In genomic region chr7:92668791-92669506, GRCm38 (mm10) we compare ENCODE assay signal across 7 mouse cellular contexts. TPM values are rescaled to one million over a fixed set of nuclear protein-coding genes. Genes with fewer than 3 reads are reported as not detected.
DNase-seq lines count a peak whose midpoint lies in the region; ATAC-seq and TF ChIP-seq lines count a peak whose summit lies in the region.

No protein-coding gene starts in this region.

- peak; percentile 58 to 70 for DNase-seq in adrenal gland, postnatal 36 days
- peak; percentile 73 for DNase-seq in heart, adult 2 months
- peak; percentile 38 to 50 for DNase-seq in kidney, adult 8-10 months
- peak; percentile 28 to 54 for DNase-seq in spleen, adult 2 months (ENCODE audit: low read depth in 1 of 2, low spot score in 2 of 2)

- TF ChIP-seq CTCF in heart, adult 2 months (IDR thresholded peaks at IDR 0.05) = no peak
- TF ChIP-seq CTCF in spleen, adult 2 months (IDR thresholded peaks at IDR 0.05; ENCODE audit: extremely low read depth, insufficient read depth, insufficient read length, insufficient replicate concordance) = no peak

- H3K79me2 ChIP-seq in heart, adult 2 months (replicated peaks; ENCODE audit: control insufficient read depth, insufficient read depth, low read length) = peaks cover 1% of the 10 kb centered on the region

- TF ChIP-seq EP300 in heart, adult 2 months (IDR thresholded peaks at IDR 0.05; ENCODE audit: insufficient read depth, low read depth, low read length) = no peak

- peaks cover 13% of the 10 kb centered on the region for H3K4me1 ChIP-seq in embryonic facial prominence, embryonic 12.5 days
- H3K4me1 ChIP-seq in heart, adult 2 months (ENCODE audit: control insufficient read depth, insufficient read depth, low read length) = peaks cover 4% of the 10 kb centered on the region
- peaks cover 21% of the 10 kb centered on the region for H3K4me1 ChIP-seq in limb, embryonic 13.5 days
- H3K4me1 ChIP-seq in midbrain, embryonic 15.5 days = peaks cover 26% of the 10 kb centered on the region
- H3K4me1 ChIP-seq in spleen, adult 2 months (ENCODE audit: control insufficient read depth, insufficient read depth, insufficient read length) = peaks cover 4% of the 10 kb centered on the region; the same call in 1 of the 2 replicates

- H3K27me3 ChIP-seq in embryonic facial prominence, embryonic 12.5 days = no peaks in the 10 kb centered on the region
- no peaks in the 10 kb centered on the region for H3K27me3 ChIP-seq in heart, adult 2 months (ENCODE audit: control insufficient read depth, insufficient read depth, low read length)
- H3K27me3 ChIP-seq in limb, embryonic 13.5 days = no peaks in the 10 kb centered on the region
- no peaks in the 10 kb centered on the region for H3K27me3 ChIP-seq in midbrain, embryonic 15.5 days (replicated peaks)
- no peaks in the 10 kb centered on the region for H3K27me3 ChIP-seq in spleen, adult 2 months (ENCODE audit: control insufficient read depth, insufficient read depth, low read length)

- H3K27ac ChIP-seq in embryonic facial prominence, embryonic 12.5 days = peak overlapping the region; percentile 97
- H3K27ac ChIP-seq in heart, adult 2 months = peak overlapping the region; percentile 98
- H3K27ac ChIP-seq in limb, embryonic 13.5 days = peak overlapping the region; percentile 98
- peak overlapping the region; percentile 99 for H3K27ac ChIP-seq in midbrain, embryonic 15.5 days
- H3K27ac ChIP-seq in spleen, adult 2 months (ENCODE audit: insufficient read depth, low read length) = peak overlapping the region; percentile 91

- H3K4me3 ChIP-seq in embryonic facial prominence, embryonic 12.5 days = peak overlapping the region; percentile 95
- H3K4me3 ChIP-seq in heart, adult 2 months = peak overlapping the region; percentile 79
- peak overlapping the region; percentile 97 for H3K4me3 ChIP-seq in limb, embryonic 13.5 days
- H3K4me3 ChIP-seq in midbrain, embryonic 15.5 days = peak overlapping the region; percentile 94
- H3K4me3 ChIP-seq in spleen, adult 2 months (ENCODE audit: extremely low read depth, insufficient read depth, insufficient read length) = peak overlapping the region; percentile 99

- peak overlapping the region; percentile 99 for H3K9ac ChIP-seq in embryonic facial prominence, embryonic 12.5 days
- peak overlapping the region; percentile 95 for H3K9ac ChIP-seq in heart, adult 2 months (ENCODE audit: low read depth, low read length)
- H3K9ac ChIP-seq in limb, embryonic 13.5 days = peak overlapping the region; percentile 98
- peak overlapping the region; percentile 99 for H3K9ac ChIP-seq in midbrain, embryonic 15.5 days

- ATAC-seq in embryonic facial prominence, embryonic 12.5 days (ENCODE audit: insufficient number of reproducible peaks, insufficient read depth, low FRiP score, low TSS enrichment) = no peak
- ATAC-seq in limb, embryonic 13.5 days (ENCODE audit: low FRiP score, low read depth) = no peak; the same call in 1 of the 2 replicates
- ATAC-seq in midbrain, embryonic 15.5 days (replicated peaks) = peak; percentile 31

- intact Hi-C loops in heart, adult 2 months (cut with DNase I) = loop anchor here (1.0 to 2.0 kb wide), 4 partner anchors 22 to 108 kb away; partner anchors contain the start of genes Ankrd42, Ccdc90b and Rab30

- H3K36me3 ChIP-seq in embryonic facial prominence, embryonic 12.5 days = no peaks in the 10 kb centered on the region
- peaks cover 16% of the 10 kb centered on the region for H3K36me3 ChIP-seq in heart, adult 2 months (ENCODE audit: control insufficient read depth, insufficient read depth, low read length)
- H3K36me3 ChIP-seq in limb, embryonic 13.5 days = peaks cover 5% of the 10 kb centered on the region
- no peaks in the 10 kb centered on the region for H3K36me3 ChIP-seq in midbrain, embryonic 15.5 days (replicated peaks)
- peaks cover 3% of the 10 kb centered on the region for H3K36me3 ChIP-seq in spleen, adult 2 months (ENCODE audit: control insufficient read depth, insufficient read depth, low read length)

- under 1% methylated on average over 29 of the region's 29 CpGs for WGBS in embryonic facial prominence, embryonic 12.5 days
- WGBS in heart, adult 2 months = under 1% methylated on average over 29 of the region's 29 CpGs
- WGBS in limb, embryonic 13.5 days = under 1% methylated on average over 29 of the region's 29 CpGs
- WGBS in midbrain, embryonic 15.5 days = under 1% methylated on average over 29 of the region's 29 CpGs
- under 1% methylated on average over 29 of the region's 29 CpGs for WGBS in spleen, adult 2 months

- TF ChIP-seq POLR2A in heart, adult 2 months (IDR thresholded peaks at IDR 0.05; ENCODE audit: insufficient read depth, low read depth, low read length) = 0 out of 2 replicates have a peak, but pooled peaks have one; percentile 28
- TF ChIP-seq POLR2A in spleen, adult 2 months (IDR thresholded peaks at IDR 0.05; ENCODE audit: low read depth, low read length) = no peak

- H3K4me2 ChIP-seq in embryonic facial prominence, embryonic 12.5 days (replicated peaks) = peak overlapping the region; percentile 69
- H3K4me2 ChIP-seq in limb, embryonic 13.5 days (replicated peaks) = peak overlapping the region; percentile 78
- H3K4me2 ChIP-seq in midbrain, embryonic 15.5 days = peak overlapping the region; percentile 78

- no peaks in the 10 kb centered on the region for H3K9me3 ChIP-seq in embryonic facial prominence, embryonic 12.5 days
- H3K9me3 ChIP-seq in limb, embryonic 13.5 days = no peaks in the 10 kb centered on the region
- no peaks in the 10 kb centered on the region for H3K9me3 ChIP-seq in midbrain, embryonic 15.5 days

RNA-seq across cellular contexts. Expression of gene Pcf11, which starts 0.8 kb away (rescaled TPM):
- total RNA-seq in adrenal gland, postnatal 36 days (2021) = 10 to 100 TPM; 61.5 to 64.7 TPM
- polyA plus RNA-seq in embryonic facial prominence, embryonic 12.5 days (2016; fragmentation: Nextera tagmentation; extraction: Ambion mirVana) = 32.4 TPM in 2 replicates
- 10 to 100 TPM; 22.4 to 25.0 TPM for total RNA-seq in heart, adult 2 months (2021)
- polyA plus RNA-seq in heart, adult 2 months (2012; rRNA removed) = 8.7 and 11.9 TPM in 2 replicates
- 22.8 and 25.4 TPM in 2 replicates for polyA plus RNA-seq in limb, embryonic 13.5 days (2015; fragmentation: Nextera tagmentation; extraction: Ambion mirVana)
- 20.3 and 20.6 TPM in 2 replicates for polyA plus RNA-seq in midbrain, embryonic 15.5 days (2015; fragmentation: Nextera tagmentation; extraction: Ambion mirVana)
- 13.8 and 18.0 TPM in 2 replicates for polyA plus RNA-seq in spleen, adult 2 months (2012; rRNA removed)

RNA-seq across cellular contexts. Expression of gene Ankrd42, which starts 32.0 kb away (rescaled TPM):
- total RNA-seq in adrenal gland, postnatal 36 days (2021) = 1 to 10 TPM; 8.1 to 9.0 TPM
- polyA plus RNA-seq in embryonic facial prominence, embryonic 12.5 days (2016; fragmentation: Nextera tagmentation; extraction: Ambion mirVana) = 9.9 and 11.7 TPM in 2 replicates
- total RNA-seq in heart, adult 2 months (2021) = under 1 TPM; 0.73 to 0.84 TPM
- polyA plus RNA-seq in heart, adult 2 months (2012; rRNA removed) = 0.29 and 0.49 TPM in 2 replicates
- polyA plus RNA-seq in limb, embryonic 13.5 days (2015; fragmentation: Nextera tagmentation; extraction: Ambion mirVana) = 8.2 and 9.1 TPM in 2 replicates
- polyA plus RNA-seq in midbrain, embryonic 15.5 days (2015; fragmentation: Nextera tagmentation; extraction: Ambion mirVana) = 25.8 and 26.8 TPM in 2 replicates
- polyA plus RNA-seq in spleen, adult 2 months (2012; rRNA removed) = 0.08 and 0.22 TPM in 2 replicates
